In genomic region chr7:27378431-27378830, GRCm38 (mm10) we compare ENCODE assay signal across 9 mouse cellular contexts. TPM values are rescaled to one million over a fixed set of nuclear protein-coding genes. Genes with fewer than 3 reads are reported as not detected.
DNase-seq lines count a peak whose midpoint lies in the region; ATAC-seq lines count a peak whose summit lies in the region.
"Had no signal": no experiment of that assay in that cellular context is flagged by ENCODE, and none has a peak within 500 bp of the region (broad histone marks: within the 10 kb centered on the region; RNA-seq: fewer than 3 reads in every experiment).

No protein-coding gene starts in this region.

- peaks cover 8% of the 10 kb centered on the region; the same call in 1 of the 2 replicates for H3K4me1 ChIP-seq in embryonic facial prominence, embryonic 12.5 days

- peaks cover 52% of the 10 kb centered on the region for H3K27me3 ChIP-seq in embryonic facial prominence, embryonic 12.5 days

- peak; percentile 45 for DNase-seq in adrenal gland, postnatal 14 days
- no peak for DNase-seq in adrenal gland, postnatal 36 days
- peak; percentile 65 for DNase-seq in left cerebral cortex, postnatal 4 days
- DNase-seq in left cerebral cortex, adult 8-10 months (ENCODE audit: low spot score in 2 of 2) = no peak
- DNase-seq in adrenal gland, adult 2 months = no peak
- DNase-seq in right cerebral cortex, postnatal 25 days = no peak

- 0 out of 2 replicates have a peak, but pooled peaks cover 2% of the 10 kb centered on the region for H3K9me3 ChIP-seq in embryonic facial prominence, embryonic 12.5 days

- peak; percentile 28; the same call in 1 of the 2 replicates for ATAC-seq in embryonic facial prominence, embryonic 12.5 days (ENCODE audit: insufficient number of reproducible peaks, insufficient read depth, low FRiP score, low TSS enrichment)
- peak; percentile 80 for ATAC-seq in megakaryocyte progenitor cell, adult 5-6 weeks (replicated peaks; ENCODE audit: poor library complexity)

- H3K4me3 ChIP-seq in embryonic facial prominence, embryonic 12.5 days = no peak overlapping the region
- H3K4me3 ChIP-seq: megakaryocyte, embryonic 14.5 days had no signal

- H3K4me2 ChIP-seq in embryonic facial prominence, embryonic 12.5 days (replicated peaks) = no peak overlapping the region

- no peak overlapping the region for H3K27ac ChIP-seq in embryonic facial prominence, embryonic 12.5 days

- intact Hi-C loops in left cerebral cortex, postnatal 4 days (cut with DNase I) = no loop called here

- H3K36me3 ChIP-seq in embryonic facial prominence, embryonic 12.5 days = no peaks in the 10 kb centered on the region

- H3K9ac ChIP-seq in embryonic facial prominence, embryonic 12.5 days = no peak overlapping the region

- 26% methylated on average over 4 of the region's 4 CpGs for WGBS in embryonic facial prominence, embryonic 12.5 days

RNA-seq across cellular contexts. Expression of gene Gm20479, which starts 21.2 kb away (rescaled TPM):
- total RNA-seq in adrenal gland, postnatal 14 days (2021) = 1.8 TPM in 2 replicates
- total RNA-seq in adrenal gland, postnatal 36 days (2021) = 1 to 10 TPM in 1 of 2 experiments, not detected in 1; 6.1 TPM
- not detected for total RNA-seq in left cerebral cortex, postnatal 4 days (2021)
- total RNA-seq in left cerebral cortex, adult 8-10 months (2022) = not detected
- polyA plus RNA-seq in embryonic facial prominence, embryonic 12.5 days (2016; fragmentation: Nextera tagmentation; extraction: Ambion mirVana) = 0.58 and 0.94 TPM in 2 replicates
- not detected in 2 replicates for total RNA-seq in megakaryocyte progenitor cell, adult 5-6 weeks (2015)
- not detected in 2 replicates for total RNA-seq in megakaryocyte progenitor cell, adult 5-6 weeks (2017)
- total RNA-seq in adrenal gland, adult 2 months (2021) = 1 to 10 TPM in 1 of 2 experiments, not detected in 1; 6.3 TPM
- polyA plus RNA-seq in adrenal gland, adult 2 months (2012; rRNA removed) = 0.28 TPM in 2 replicates

RNA-seq across cellular contexts. Expression of gene Shkbp1, which starts 22.6 kb away (rescaled TPM):
- total RNA-seq in adrenal gland, postnatal 14 days (2021) = 16.1 and 26.1 TPM in 2 replicates
- 10 to 100 TPM; 22.3 TPM for total RNA-seq in adrenal gland, postnatal 36 days (2021)
- total RNA-seq in left cerebral cortex, postnatal 4 days (2021) = 10 to 100 TPM; 47.2 to 52.4 TPM
- total RNA-seq in left cerebral cortex, adult 8-10 months (2022) = 10 to 100 TPM; 20.7 to 25.9 (median 23.1) TPM
- 75.8 and 83.2 TPM in 2 replicates for polyA plus RNA-seq in embryonic facial prominence, embryonic 12.5 days (2016; fragmentation: Nextera tagmentation; extraction: Ambion mirVana)
- 18.8 and 23.9 TPM in 2 replicates for total RNA-seq in megakaryocyte progenitor cell, adult 5-6 weeks (2015)
- 10.7 and 11.0 TPM in 2 replicates for total RNA-seq in megakaryocyte progenitor cell, adult 5-6 weeks (2017)
- total RNA-seq in adrenal gland, adult 2 months (2021) = 10 to 100 TPM; 11.3 to 22.5 TPM
- 60.8 and 74.5 TPM in 2 replicates for polyA plus RNA-seq in adrenal gland, adult 2 months (2012; rRNA removed)

RNA-seq across cellular contexts. Expression of gene Ltbp4, which starts 40.9 kb away (rescaled TPM):
- total RNA-seq in adrenal gland, postnatal 14 days (2021) = 122 and 126 TPM in 2 replicates
- 10 to 100 TPM; 77.8 to 94.6 TPM for total RNA-seq in adrenal gland, postnatal 36 days (2021)
- total RNA-seq in left cerebral cortex, postnatal 4 days (2021) = 10 to 100 TPM; 41.9 to 52.7 TPM
- total RNA-seq in left cerebral cortex, adult 8-10 months (2022) = 10 to 100 TPM; 41.9 to 51.1 (median 44.6) TPM
- 15.9 and 16.8 TPM in 2 replicates for polyA plus RNA-seq in embryonic facial prominence, embryonic 12.5 days (2016; fragmentation: Nextera tagmentation; extraction: Ambion mirVana)
- 0.05 TPM in 1 of 2 replicates, not detected in the other for total RNA-seq in megakaryocyte progenitor cell, adult 5-6 weeks (2015)
- not detected in 2 replicates for total RNA-seq in megakaryocyte progenitor cell, adult 5-6 weeks (2017)
- total RNA-seq in adrenal gland, adult 2 months (2021) = 10 to 100 TPM; 70.3 to 94.7 TPM
- 253 and 263 TPM in 2 replicates for polyA plus RNA-seq in adrenal gland, adult 2 months (2012; rRNA removed)

Comparison
In these comparisons a context has a peak if more than half of its experiments do, and no peak if none do; other contexts are left out.
1. DNase-seq: peak in adrenal gland, postnatal 14 days (single experiment) and left cerebral cortex, postnatal 4 days (single experiment); none in adrenal gland, postnatal 36 days (0 of 2), left cerebral cortex, adult 8-10 months (0 of 2), adrenal gland, adult 2 months (single experiment) and right cerebral cortex, postnatal 25 days (single experiment).
2. RNA of gene Ltbp4, which starts 40.9 kb away (total RNA-seq): 122 to 126 TPM in adrenal gland, postnatal 14 days, 70.3 to 94.7 TPM in adrenal gland, adult 2 months, 77.8 to 94.6 TPM in adrenal gland, postnatal 36 days, 41.9 to 52.7 TPM in left cerebral cortex, postnatal 4 days and 41.9 to 51.1 TPM in left cerebral cortex, adult 8-10 months; 0.05 TPM in megakaryocyte progenitor cell, adult 5-6 weeks; every median in the first group is over 10 times any median in the second.